ENCODE assay signal across 8 mouse cellular contexts in the genomic region with DNA sequence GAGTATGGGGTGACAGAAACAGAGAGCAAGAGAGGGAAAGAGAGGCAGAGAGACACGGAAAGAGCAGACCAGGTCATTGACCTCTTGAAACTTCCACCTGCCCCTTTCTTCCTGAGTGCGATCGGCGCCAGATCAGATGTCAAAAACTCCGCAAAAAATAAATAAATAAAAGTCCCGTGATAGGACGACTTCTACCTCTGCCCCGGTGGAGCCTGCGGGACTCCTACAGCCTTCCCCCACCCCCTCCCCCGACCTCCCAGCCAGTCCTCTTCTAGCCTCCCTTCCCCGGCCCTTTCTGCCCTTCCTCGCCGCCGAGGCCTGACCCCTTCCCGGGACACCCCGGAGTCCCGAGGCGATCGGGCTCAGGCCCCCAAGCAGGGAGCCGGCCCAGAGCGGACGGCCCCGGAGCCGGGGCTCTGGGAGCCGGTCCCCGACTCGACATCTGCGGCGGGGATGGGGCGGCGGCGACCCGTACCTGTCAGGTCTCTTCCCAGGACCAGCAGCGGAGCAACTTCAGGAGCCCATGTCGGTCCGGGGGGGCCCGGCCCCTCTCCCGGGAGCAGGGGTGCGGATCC. TPM values are rescaled to one million over a fixed set of nuclear protein-coding genes. Genes with fewer than 3 reads are reported as not detected.
A peak's percentile ranks its signal among the peaks of the same experiment; 100 is the strongest.
DNase-seq lines count a peak whose midpoint lies in the region; ATAC-seq and TF ChIP-seq lines count a peak whose summit lies in the region.

No protein-coding gene starts in this region.

- H3K4me1 ChIP-seq in lung, adult 2 months (ENCODE audit: control insufficient read depth, insufficient read depth, low read length): no peaks in the 10 kb centered on the region
- H3K4me1 ChIP-seq in brown adipose tissue, adult 24 weeks (ENCODE audit: control insufficient read depth, insufficient read depth, insufficient read length, low read length): no peaks in the 10 kb centered on the region; the same call in 1 of the 2 replicates
- H3K4me1 ChIP-seq in hindbrain, embryonic 13.5 days (replicated peaks): peaks cover 18% of the 10 kb centered on the region
- H3K4me1 ChIP-seq in midbrain, embryonic 10.5 days: peaks cover 27% of the 10 kb centered on the region

- peak overlapping the region; percentile 77 for H3K4me2 ChIP-seq in hindbrain, embryonic 13.5 days

- no peak for TF ChIP-seq POLR2A in lung, adult 2 months (IDR thresholded peaks at IDR 0.05; ENCODE audit: borderline replicate concordance, extremely low read depth, low read depth, low read length)

- DNase-seq in lung, adult 2 months: no peak
- DNase-seq in lung, postnatal 25 days (ENCODE audit: low spot score): no peak
- DNase-seq in midbrain, embryonic 10.5 days (ENCODE audit: low spot score): no peak
- DNase-seq in frontal cortex, adult 2 months (ENCODE audit: extremely low spot score in 1 of 2, low spot score in 1 of 2): no peak
- DNase-seq in left cerebral cortex, postnatal 4 days: no peak
- DNase-seq in urinary bladder, postnatal 14 days (ENCODE audit: low spot score): no peak

- no peaks in the 10 kb centered on the region for H3K36me3 ChIP-seq in hindbrain, embryonic 13.5 days
- H3K36me3 ChIP-seq in midbrain, embryonic 10.5 days: peaks cover 6% of the 10 kb centered on the region; the same call in 1 of the 2 replicates

- H3K27ac ChIP-seq in brown adipose tissue, adult 24 weeks (replicated peaks; ENCODE audit: low read depth, low read length): no peak overlapping the region
- peak overlapping the region; percentile 90 for H3K27ac ChIP-seq in hindbrain, embryonic 13.5 days
- H3K27ac ChIP-seq in midbrain, embryonic 10.5 days (replicated peaks): peak overlapping the region; percentile 92

- 0 out of 2 replicates have a peak, but pooled peaks cover 8% of the 10 kb centered on the region for H3K27me3 ChIP-seq in hindbrain, embryonic 13.5 days
- no peaks in the 10 kb centered on the region for H3K27me3 ChIP-seq in midbrain, embryonic 10.5 days (ENCODE audit: low read depth, poor library complexity, severe bottlenecking)

- WGBS in lung, adult 2 months: 1% methylated on average over 39 of the region's 39 CpGs
- under 1% methylated on average over 36 of the region's 39 CpGs for WGBS in hindbrain, embryonic 13.5 days
- WGBS in midbrain, embryonic 10.5 days: 0% methylated on average over 39 of the region's 39 CpGs

- H3K4me3 ChIP-seq in lung, adult 2 months (replicated peaks; ENCODE audit: extremely low read depth, low read depth, low read length): peak overlapping the region; percentile 86
- H3K4me3 ChIP-seq in brown adipose tissue, adult 24 weeks (ENCODE audit: insufficient read depth, low read depth, low read length): peak overlapping the region; percentile 74
- H3K4me3 ChIP-seq in hindbrain, embryonic 13.5 days: peak overlapping the region; percentile 90
- peak overlapping the region; percentile 91 for H3K4me3 ChIP-seq in midbrain, embryonic 10.5 days

- no peak; the same call in 1 of the 2 replicates for ATAC-seq in hindbrain, embryonic 13.5 days (ENCODE audit: low FRiP score)

- no peaks in the 10 kb centered on the region for H3K9me3 ChIP-seq in hindbrain, embryonic 13.5 days
- H3K9me3 ChIP-seq in midbrain, embryonic 10.5 days (replicated peaks): no peaks in the 10 kb centered on the region

- peak overlapping the region; percentile 94 for H3K9ac ChIP-seq in hindbrain, embryonic 13.5 days

- intact Hi-C loops in left cerebral cortex, postnatal 4 days (cut with DNase I): no loop called here

- TF ChIP-seq CTCF in lung, adult 2 months (IDR thresholded peaks at IDR 0.05; ENCODE audit: insufficient read depth, low read length): no peak

RNA-seq across cellular contexts. Expression of a gene that starts 14.7 kb away (rescaled TPM):
- polyA plus RNA-seq in lung, adult 2 months (2012; rRNA removed): 49.1 and 50.3 TPM in 2 replicates
- 25.6 TPM in 2 replicates for polyA plus RNA-seq in brown adipose tissue, adult 24 weeks (2012; ENCODE audit: insufficient read depth, insufficient read length, missing spikeins)
- 18.4 and 21.3 TPM in 2 replicates for polyA plus RNA-seq in hindbrain, embryonic 13.5 days (2015; fragmentation: Nextera tagmentation; extraction: Ambion mirVana)
- 19.2 and 20.0 TPM in 2 replicates for polyA plus RNA-seq in midbrain, embryonic 10.5 days (2016; fragmentation: Nextera tagmentation; extraction: Ambion mirVana)
- polyA plus RNA-seq in frontal cortex, adult 2 months (2012; rRNA removed): 43.0 and 46.2 TPM in 2 replicates
- total RNA-seq in left cerebral cortex, postnatal 4 days (2021): 10 to 100 TPM; 52.0 to 52.9 TPM

RNA-seq across cellular contexts. Expression of a gene that starts 30.9 kb away (rescaled TPM):
- 39.9 and 40.4 TPM in 2 replicates for polyA plus RNA-seq in lung, adult 2 months (2012; rRNA removed)
- 8.6 and 10.3 TPM in 2 replicates for polyA plus RNA-seq in brown adipose tissue, adult 24 weeks (2012; ENCODE audit: insufficient read depth, insufficient read length, missing spikeins)
- 6.7 and 7.5 TPM in 2 replicates for polyA plus RNA-seq in hindbrain, embryonic 13.5 days (2015; fragmentation: Nextera tagmentation; extraction: Ambion mirVana)
- 8.3 and 8.6 TPM in 2 replicates for polyA plus RNA-seq in midbrain, embryonic 10.5 days (2016; fragmentation: Nextera tagmentation; extraction: Ambion mirVana)
- polyA plus RNA-seq in frontal cortex, adult 2 months (2012; rRNA removed): 43.5 and 43.9 TPM in 2 replicates
- 10 to 100 TPM; 30.4 to 36.2 TPM for total RNA-seq in left cerebral cortex, postnatal 4 days (2021)
